Mouse (Mus musculus) Patski (cell line): ENCODE data around the gene Ptgds. TPM values are rescaled to one million over a fixed set of nuclear protein-coding genes. Genes with fewer than 3 reads are reported as not detected.
A peak's percentile ranks its signal among the peaks of the same experiment; 100 is the strongest.

Source experiments
- ATAC-seq: fragments of 100-300 bp; one replicate; pipeline ENCODE4 v1.8.0; 2021
- CTCF ChIA-PET: fragments of 350-600 bp; sonication (Branson Sonifier 250); formaldehyde crosslinking; loops from one replicate; lab custom pipeline; 2022; ENCODE audit warnings: inconsistent platforms; lab: Charles Lee
- POLR2A ChIA-PET: fragments of 350-600 bp; sonication (Branson Sonifier 250); formaldehyde crosslinking; loops from one replicate; lab custom pipeline; 2022; ENCODE audit warnings: antibody characterized with exemption, inconsistent platforms; lab: Charles Lee
- DNase-seq: peaks from one replicate; pipeline ENCODE4 v3.0.0-alpha.2; 2011; ENCODE audit warnings: low read depth, low spot score
- H3K27me3 ChIP-seq: fragments of 371-371 bp; one replicate; pipeline ENCODE4 v1.5.1; 2021
- CTCF ChIP-seq: fragments of 100-300 bp; IDR thresholded peaks from one replicate; pipeline ENCODE4 v1.5.1; 2021
- in situ Hi-C: fragments of 300-500 bp; cut with MboI; formaldehyde crosslinking; loops from 3 replicates; pipeline ENCODE4 v1.11.1; 2018; ENCODE audit warnings: low pct_unique_long_range_greater_than_20kb, mixed read lengths
- polyA plus RNA-seq: library from polyadenylated mRNA; unstranded; gene quantifications from one replicate; pipeline ENCODE4 v1.2.3, GENCODE M21; 2021

Ptgds gene
- 33.6 TPM for polyA plus RNA-seq

GRCm38 (mm10) chr2:25469969-25470368, at the start of gene Ptgds:
Gene Ptgds, minus strand, starts transcription at chr2:25470046.
- H3K27me3 ChIP-seq, result no peaks in the 10 kb centered on the region
- POLR2A ChIA-PET, result no interaction called here
- TF ChIP-seq CTCF, result no peak
- DNase-seq (no peak), ATAC-seq (no peak)
- CTCF ChIA-PET, result interaction anchor here (0.7 kb wide), 1 partner anchor 11 kb away, joined by 3 read pairs; no protein-coding TSS in a partner anchor
- in situ Hi-C loops, result no loop called here

GRCm38 (mm10) chr2:25509912-25510311, 40.1 kb upstream of the Ptgds start:
- no peaks in the 10 kb centered on the region for H3K27me3 ChIP-seq

DNA sequence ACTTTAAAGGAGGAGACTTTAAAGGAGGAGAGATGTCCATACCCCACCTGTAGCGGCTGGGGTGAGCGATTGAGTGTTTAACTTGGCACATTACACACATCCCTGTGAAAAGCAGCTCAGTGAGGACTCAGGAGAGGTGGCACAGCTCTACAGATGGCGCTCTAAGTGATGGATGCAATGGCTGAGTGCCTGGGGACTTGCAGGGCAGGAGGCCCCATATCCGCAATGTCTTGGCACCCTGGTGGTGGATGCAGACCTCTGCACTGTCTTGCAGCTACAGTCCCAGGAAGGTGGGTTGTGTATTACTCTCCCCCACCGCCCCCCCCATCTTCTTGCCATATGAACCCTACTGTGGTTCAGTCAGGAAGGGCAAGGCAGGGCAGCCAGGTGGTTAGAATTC, 37.1 kb upstream of the Ptgds start:
- no peak for DNase-seq
- ChIA-PET CTCF (interaction anchor here (0.6 to 1.4 kb wide), 2 partner anchors 59 to 74 kb away, joined by 3 read pairs; no protein-coding TSS in a partner anchor), POLR2A (no interaction called here)
- H3K27me3 ChIP-seq, result no peaks in the 10 kb centered on the region
- in situ Hi-C loops, result no loop called here
- ATAC-seq, result no peak
- no peak for TF ChIP-seq CTCF

More at GRCm38 (mm10) chr2:25509912-25510311, 40.1 kb upstream of the Ptgds start:
- TF ChIP-seq CTCF, result no peak
- no peak for ATAC-seq
- ChIA-PET CTCF (interaction anchor here (0.8 to 4.7 kb wide), 4 partner anchors 12 to 51 kb away, joined by 4 to 35 read pairs (median 6); partner anchors contain the start of gene Traf2), POLR2A (interaction anchor here (0.5 kb wide), 1 partner anchor 11 kb away, joined by 3 read pairs; no protein-coding TSS in a partner anchor)
- in situ Hi-C loops, result no loop called here
- DNase-seq, result no peak

- H3K27me3 ChIP-seq, result no peaks in the 10 kb centered on the region
- TF ChIP-seq CTCF, result no peak
- no peak for DNase-seq
- POLR2A ChIA-PET, result no interaction called here
- in situ Hi-C loops, result no loop called here
- CTCF ChIA-PET, result no interaction called here
- no peak for ATAC-seq
Measured at GRCm38 (mm10) chr2:25505860-25506259, 36.0 kb upstream of the Ptgds start.

DNA sequence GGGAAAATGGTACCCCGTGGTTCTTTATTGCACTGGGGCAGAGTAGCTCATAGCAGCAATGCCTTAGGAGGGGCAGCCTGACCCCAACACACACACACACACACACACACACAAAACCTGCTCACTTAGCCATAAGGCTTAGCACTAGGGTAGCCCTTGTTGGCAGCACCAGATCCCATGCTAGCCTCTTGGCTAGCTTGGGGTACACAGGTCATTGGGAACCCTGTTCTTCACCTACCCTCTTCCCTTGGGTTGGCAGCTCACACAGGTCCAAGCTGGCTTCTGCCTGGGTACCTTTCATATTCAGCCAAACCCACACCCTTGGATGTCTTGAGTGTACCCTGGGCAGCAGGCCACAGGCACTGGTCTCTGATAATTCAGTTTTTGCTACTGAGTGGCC, 35.2 kb upstream of the Ptgds start:
- DNase-seq (no peak), ATAC-seq (no peak)
- POLR2A ChIA-PET, result interaction anchor here (1.0 kb wide), 1 partner anchor 44 kb away, joined by 3 read pairs; no protein-coding TSS in a partner anchor
- CTCF ChIA-PET, result no interaction called here
- no peak for TF ChIP-seq CTCF
- in situ Hi-C loops, result no loop called here
- H3K27me3 ChIP-seq, result no peaks in the 10 kb centered on the region

DNA sequence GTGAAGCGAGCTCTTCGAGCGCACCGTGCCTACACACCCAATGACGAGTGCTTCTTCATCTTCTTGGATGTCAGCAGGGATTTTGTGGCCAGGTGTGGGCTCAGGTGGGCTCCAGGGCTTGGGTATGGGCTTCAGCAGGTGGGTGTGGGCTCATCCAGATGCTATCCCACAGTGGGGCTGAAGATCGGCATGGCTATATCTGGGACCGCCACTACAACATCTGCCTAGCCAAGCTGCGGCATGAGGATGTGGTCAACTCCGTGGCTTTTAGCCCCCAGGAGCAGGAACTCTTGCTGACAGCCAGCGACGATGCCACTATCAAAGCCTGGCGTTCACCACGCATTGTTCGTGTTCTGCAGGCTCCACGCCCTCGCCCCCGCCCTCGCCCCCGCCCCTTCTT, 34.7 kb upstream of the Ptgds start:
- in situ Hi-C loops, result no loop called here
- no peak for DNase-seq
- TF ChIP-seq CTCF, result no peak
- H3K27me3 ChIP-seq, result no peaks in the 10 kb centered on the region
- no peak for ATAC-seq
- ChIA-PET CTCF (no interaction called here), POLR2A (interaction anchor here (0.7 to 1.0 kb wide), 2 partner anchors 43 to 44 kb away, joined by 3 read pairs; no protein-coding TSS in a partner anchor)

DNA sequence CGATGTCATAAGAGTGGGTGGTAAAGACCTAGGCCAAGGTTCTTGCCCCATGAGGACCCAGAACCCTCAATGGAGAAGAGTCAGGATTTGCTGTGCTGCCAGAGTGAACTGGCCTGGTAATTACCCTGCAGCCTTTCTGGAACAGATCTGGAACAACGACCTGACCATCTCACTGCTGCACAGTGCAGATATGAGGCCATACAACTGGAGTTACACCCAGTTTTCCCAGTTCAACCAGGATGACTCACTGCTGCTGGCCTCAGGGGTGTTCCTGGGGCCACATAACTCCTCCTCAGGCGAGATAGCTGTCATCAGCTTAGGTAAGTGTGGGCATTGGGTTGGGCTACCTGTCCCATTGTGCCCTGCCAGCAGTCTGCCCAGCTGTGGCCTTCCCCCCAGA, 32.9 kb upstream of the Ptgds start:
- CTCF ChIA-PET, result interaction anchor here (1.3 kb wide), 1 partner anchor 23 kb away, joined by 3 read pairs; no protein-coding TSS in a partner anchor
- no peaks in the 10 kb centered on the region for H3K27me3 ChIP-seq
- in situ Hi-C loops, result no loop called here
- no peak for TF ChIP-seq CTCF
- POLR2A ChIA-PET, result interaction anchor here (2.7 kb wide), 1 partner anchor 45 kb away, joined by 9 read pairs; no protein-coding TSS in a partner anchor
- no peak for ATAC-seq
- no peak for DNase-seq

- TF ChIP-seq CTCF, result no peak
- in situ Hi-C loops, result no loop called here
- DNase-seq (no peak), ATAC-seq (no peak)
- ChIA-PET CTCF (interaction anchor here (1.3 kb wide), 1 partner anchor 22 kb away, joined by 3 read pairs; no protein-coding TSS in a partner anchor), POLR2A (interaction anchor here (2.7 kb wide), 1 partner anchor 46 kb away, joined by 9 read pairs; no protein-coding TSS in a partner anchor)
- no peaks in the 10 kb centered on the region for H3K27me3 ChIP-seq
Measured at GRCm38 (mm10) chr2:25501593-25502486, 32.0 kb upstream of the Ptgds start, which contains the start of gene C8g. Gene C8g, minus strand, starts transcription at chr2:25501719.

GRCm38 (mm10) chr2:25500576-25501405, 30.9 kb upstream of the Ptgds start, which contains the start of gene Fbxw5:
Gene Fbxw5, plus strand, starts transcription at chr2:25500750.
- ATAC-seq (peak; percentile 60), DNase-seq (peak; percentile 78)
- in situ Hi-C loops, result no loop called here
- POLR2A ChIA-PET, result interaction anchor here (0.6 to 2.7 kb wide), 2 partner anchors 39 to 47 kb away, joined by 3 to 9 read pairs; no protein-coding TSS in a partner anchor
- H3K27me3 ChIP-seq, result no peaks in the 10 kb centered on the region
- TF ChIP-seq CTCF, result no peak
- CTCF ChIA-PET, result no interaction called here

- ChIA-PET CTCF (interaction anchor here (1.1 to 2.0 kb wide), 2 partner anchors 50 to 79 kb away, joined by 4 to 5 read pairs; no protein-coding TSS in a partner anchor), POLR2A (interaction anchor here (0.6 to 2.7 kb wide), 2 partner anchors 40 to 48 kb away, joined by 3 to 9 read pairs; no protein-coding TSS in a partner anchor)
- H3K27me3 ChIP-seq, result no peaks in the 10 kb centered on the region
- ATAC-seq (no peak), DNase-seq (no peak)
- in situ Hi-C loops, result no loop called here
- TF ChIP-seq CTCF, result no peak
Measured at GRCm38 (mm10) chr2:25500071-25500575, 30.3 kb upstream of the Ptgds start.
